Mouse (Mus musculus): ENCODE data around the gene 4833427G06Rik. TPM values are rescaled to one million over a fixed set of nuclear protein-coding genes. Genes with fewer than 3 reads are reported as not detected.

4833427G06Rik gene
- polyA plus RNA-seq, 1 experiment from 2014 or later = not detected

MicroRNAs encoded within 50 kb of the gene (microRNA counts, 519-probe panel; counts per million panel counts)
- microRNA mmu-miR-34b-3p (171 counts per million, percentile 57 among the panel's probes with 10 or more counts), microRNA mmu-miR-34b-5p (171 counts per million, percentile 57 among the panel's probes with 10 or more counts), microRNA mmu-miR-34c (171 counts per million, percentile 57 among the panel's probes with 10 or more counts)

Small RNA genes within 50 kb of the gene (microRNA-seq; reads per million reads assigned to microRNA genes)
- gene Mir34b (33.3 reads per million, percentile 34 among the genes with 10 or more reads in this experiment), gene Mir34c (1,027 reads per million, percentile 77 among the genes with 10 or more reads in this experiment)

Other genes with a start within 250 kb of the 4833427G06Rik start
- 12.4 and 15.3 TPM in 2 replicates for gene Sik2, start 93.0 kb downstream of the 4833427G06Rik start, polyA plus RNA-seq (2014; fragmentation: Nextera tagmentation; extraction: Ambion mirVana)
- gene Btg4, start 41.2 kb downstream of the 4833427G06Rik start, polyA plus RNA-seq (2014; fragmentation: Nextera tagmentation; extraction: Ambion mirVana) = not detected in 2 replicates
- 0.88 and 1.2 TPM in 2 replicates for gene Layn, start 25.0 kb downstream of the 4833427G06Rik start, polyA plus RNA-seq (2014; fragmentation: Nextera tagmentation; extraction: Ambion mirVana)
- gene Gm32742, start 63.4 kb upstream of the 4833427G06Rik start, polyA plus RNA-seq (2014; fragmentation: Nextera tagmentation; extraction: Ambion mirVana) = not detected in 2 replicates
- gene Pou2af1, start 111.6 kb upstream of the 4833427G06Rik start, polyA plus RNA-seq (2014; fragmentation: Nextera tagmentation; extraction: Ambion mirVana) = not detected in 2 replicates
- gene Colca2, start 176.5 kb upstream of the 4833427G06Rik start, polyA plus RNA-seq (2014; fragmentation: Nextera tagmentation; extraction: Ambion mirVana) = 1.1 and 2.0 TPM in 2 replicates
- not detected in 2 replicates for gene 1810046K07Rik, start 226.8 kb upstream of the 4833427G06Rik start, polyA plus RNA-seq (2014; fragmentation: Nextera tagmentation; extraction: Ambion mirVana)